Mouse (Mus musculus) megakaryocyte, embryonic 14.5 days (primary cell): ENCODE results near the gene Aoc3.

ENCODE experiments used
- FLI1 ChIP-seq: IDR thresholded peaks from 2 replicates; pipeline ENCODE4 v1.6.1; 2012; ENCODE audit warnings: low read length, inconsistent platforms, mixed read lengths
- GATA1 ChIP-seq: IDR thresholded peaks from 3 replicates; pipeline ENCODE4 v1.6.1; 2012; ENCODE audit warnings: mixed read lengths, low read length, inconsistent platforms, borderline replicate concordance

DNA sequence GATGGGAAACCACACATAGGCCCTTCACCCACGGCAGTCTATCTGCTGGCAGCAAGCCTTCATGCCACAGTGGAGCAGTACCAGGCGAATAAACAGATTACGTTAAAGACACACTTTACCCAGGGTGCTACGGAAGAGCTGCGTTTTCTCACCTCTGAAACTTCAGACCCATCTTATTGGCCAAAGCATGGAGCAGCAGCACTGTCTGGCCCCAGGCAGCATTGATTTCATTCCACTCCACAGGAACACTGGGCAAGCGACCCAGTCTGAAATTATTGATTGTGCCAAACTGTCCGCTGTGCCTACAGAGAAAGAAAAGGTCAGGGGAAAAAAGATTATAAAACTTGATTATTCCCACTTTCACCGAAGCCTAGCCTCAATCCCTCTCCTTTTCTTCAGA lies 39.2 kb upstream of the Aoc3 start:
- TF ChIP-seq GATA1 (no peak), FLI1 (no peak)
